Mouse (Mus musculus) olfactory bulb, adult 2 months (tissue): ENCODE results near the gene Ttc39a. TPM values are rescaled to one million over a fixed set of nuclear protein-coding genes. Genes with fewer than 3 reads are reported as not detected.

ENCODE experiments used
- H3K27ac ChIP-seq: fragments of 200-500 bp; 2 replicates; pipeline ENCODE4 v1.5.1; 2012; ENCODE audit warnings: low read depth, low read length; ENCODE audit not compliant: insufficient read depth
- H3K4me1 ChIP-seq: fragments of 200-500 bp; 2 replicates; pipeline ENCODE4 v1.6.1; 2012; ENCODE audit warnings: low read length; ENCODE audit not compliant: control insufficient read depth, insufficient read depth
- H3K4me3 ChIP-seq: fragments of 200-500 bp; 2 replicates; pipeline ENCODE4 v1.5.1; 2012; ENCODE audit warnings: mild to moderate bottlenecking, low read depth, low read length, moderate library complexity; ENCODE audit not compliant: insufficient read depth
- CTCF ChIP-seq: fragments of 200-500 bp; IDR thresholded peaks from 2 replicates; pipeline ENCODE4 v1.5.1; 2012; ENCODE audit warnings: low read depth, mild to moderate bottlenecking, low read length, moderate library complexity; ENCODE audit not compliant: insufficient read depth
- POLR2A ChIP-seq: fragments of 200-500 bp; IDR thresholded peaks from 2 replicates; pipeline ENCODE4 v1.6.1; 2012; ENCODE audit warnings: mild to moderate bottlenecking, low read depth, low read length, moderate library complexity; ENCODE audit not compliant: insufficient read depth
- WGBS: fragments of 180-500 bp; shearing (Covaris S2); methylation state at CpG from one replicate; pipeline ENCODE4 v1.1.7; 2018; 5-methylcytosine and 5-hydroxymethylcytosine counted together
- polyA plus RNA-seq: library from polyadenylated mRNA; stranded (reverse); fragments of >200 nt; gene quantifications from 2 replicates; pipeline ENCODE4 v1.2.4, GENCODE M21; 2012; ENCODE audit warnings: low replicate concordance; ENCODE audit not compliant: missing spikeins, insufficient read depth, insufficient read length

The Ttc39a gene
- polyA plus RNA-seq, 1 experiment: not detected

DNA sequence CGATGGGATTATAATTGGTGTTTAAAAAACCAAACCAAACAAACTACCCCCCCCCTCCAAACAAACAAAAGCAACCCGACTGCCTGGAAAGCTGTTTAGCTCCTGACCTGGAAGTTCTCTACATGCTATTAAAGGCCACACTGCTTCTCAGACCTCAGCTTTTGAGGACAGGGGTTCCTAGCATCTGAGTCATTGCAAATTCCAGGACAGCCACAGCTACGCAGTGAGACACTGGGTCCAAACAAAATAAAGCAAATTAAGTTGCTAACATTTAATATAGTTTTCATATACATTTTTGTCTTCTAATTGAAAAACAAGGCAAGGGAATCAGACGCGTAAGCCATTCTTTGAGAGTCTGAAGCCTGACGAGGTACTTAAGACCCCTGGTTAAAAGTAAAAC is 38.0 kb downstream of the Ttc39a start:
- no peak overlapping the region for H3K4me3 ChIP-seq
- no peak overlapping the region for H3K27ac ChIP-seq
- H3K4me1 ChIP-seq: peaks cover 5% of the 10 kb centered on the region
- WGBS: 53% methylated on average over 6 of the region's 6 CpGs
- TF ChIP-seq POLR2A: no peak

DNA sequence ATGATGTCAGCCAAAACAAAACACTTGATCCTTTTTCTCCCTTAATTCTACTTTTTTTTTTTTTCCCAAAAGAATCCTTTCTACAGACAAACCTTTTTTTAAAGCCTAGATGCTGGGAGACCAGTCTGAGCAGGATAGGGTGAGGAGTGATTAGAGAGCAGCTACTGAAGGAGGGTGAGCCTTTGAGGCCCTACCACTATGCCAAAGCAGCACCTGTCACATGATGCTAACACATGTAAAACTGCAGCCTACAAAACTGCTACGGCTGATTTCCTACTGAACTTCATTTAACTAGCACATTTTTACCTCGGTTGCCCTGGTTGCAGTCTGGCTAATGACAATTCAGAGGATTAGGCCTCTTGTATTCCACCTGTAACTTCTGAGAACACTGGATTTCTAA is 38.5 kb downstream of the Ttc39a start:
- Histone ChIP-seq H3K27ac (no peak overlapping the region), H3K4me3 (no peak overlapping the region), H3K4me1 (peaks cover 5% of the 10 kb centered on the region)
- 21% methylated on average over 2 of the region's 2 CpGs for WGBS
- TF ChIP-seq POLR2A (no peak), CTCF (no peak)

DNA sequence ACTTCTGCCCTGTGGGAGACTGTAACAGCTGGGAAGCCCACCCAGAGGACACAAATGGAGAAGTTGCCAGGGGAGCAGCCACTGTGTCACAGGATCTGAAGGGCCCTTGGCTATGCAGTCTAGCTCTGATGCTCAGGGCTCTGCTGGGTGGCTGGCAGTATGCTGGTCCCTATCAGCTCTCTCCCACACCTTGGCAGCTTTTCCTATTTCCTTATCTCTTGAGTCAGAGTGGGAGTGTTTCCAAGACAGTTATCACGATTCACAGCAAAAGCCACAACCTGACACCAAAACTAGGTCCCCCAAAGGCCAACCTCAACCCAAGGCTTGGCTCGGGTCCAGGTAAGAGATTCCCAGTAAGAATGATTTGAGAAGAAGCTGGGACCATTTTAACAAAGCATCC is 39.0 kb downstream of the Ttc39a start:
- H3K4me3 ChIP-seq: no peak overlapping the region
- WGBS: 50% methylated on average over 2 of the region's 2 CpGs
- TF ChIP-seq CTCF: no peak
- TF ChIP-seq POLR2A: no peak
- H3K27ac ChIP-seq: no peak overlapping the region
- peaks cover 5% of the 10 kb centered on the region for H3K4me1 ChIP-seq

DNA sequence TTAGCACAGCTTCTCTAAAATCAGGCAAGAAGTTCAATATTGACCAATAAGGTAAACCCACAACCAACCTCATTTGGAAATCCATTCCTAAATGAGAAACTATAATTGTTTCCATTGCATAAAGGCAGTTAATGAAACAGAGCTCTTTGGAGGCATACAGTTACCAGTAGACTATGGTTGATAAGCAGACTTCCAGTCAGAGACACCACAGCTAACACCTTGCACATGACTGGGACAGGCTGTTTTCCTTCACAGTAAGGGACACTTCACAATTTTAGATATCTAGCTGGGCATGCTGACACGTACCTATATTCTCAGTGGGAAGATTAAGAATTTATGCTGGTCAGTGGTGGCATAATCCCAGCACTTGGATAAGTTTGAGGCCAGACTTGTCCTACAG is 39.5 kb downstream of the Ttc39a start:
- no peak for TF ChIP-seq POLR2A
- TF ChIP-seq CTCF: no peak
- peaks cover 5% of the 10 kb centered on the region for H3K4me1 ChIP-seq
- H3K27ac ChIP-seq: no peak overlapping the region
- H3K4me3 ChIP-seq: no peak overlapping the region
- 93% methylated on average over 1 of the region's 1 CpGs for WGBS

DNA sequence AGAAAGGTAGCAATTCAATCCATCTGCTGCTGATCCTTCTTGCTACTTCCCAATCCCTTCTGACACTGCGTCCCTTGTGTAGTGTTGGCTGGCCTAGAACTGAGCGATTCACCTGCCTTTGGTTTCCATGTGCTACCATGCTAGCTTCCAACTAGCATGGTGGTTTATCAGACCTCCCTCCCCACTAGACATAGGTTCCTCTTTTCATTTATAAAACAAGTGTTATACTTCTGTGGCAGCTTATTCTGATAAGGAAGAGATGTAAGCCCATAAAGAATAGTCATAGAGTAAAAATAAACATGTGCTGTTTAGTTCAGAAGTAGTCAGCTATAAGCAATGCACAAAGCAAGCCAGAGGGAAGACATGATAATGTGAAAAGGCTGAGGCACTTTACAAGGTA is 42.1 kb downstream of the Ttc39a start:
- WGBS: 97% methylated on average over 2 of the region's 2 CpGs
- TF ChIP-seq POLR2A (no peak), CTCF (no peak)
- Histone ChIP-seq H3K27ac (no peak overlapping the region), H3K4me3 (no peak overlapping the region), H3K4me1 (peaks cover 5% of the 10 kb centered on the region)

DNA sequence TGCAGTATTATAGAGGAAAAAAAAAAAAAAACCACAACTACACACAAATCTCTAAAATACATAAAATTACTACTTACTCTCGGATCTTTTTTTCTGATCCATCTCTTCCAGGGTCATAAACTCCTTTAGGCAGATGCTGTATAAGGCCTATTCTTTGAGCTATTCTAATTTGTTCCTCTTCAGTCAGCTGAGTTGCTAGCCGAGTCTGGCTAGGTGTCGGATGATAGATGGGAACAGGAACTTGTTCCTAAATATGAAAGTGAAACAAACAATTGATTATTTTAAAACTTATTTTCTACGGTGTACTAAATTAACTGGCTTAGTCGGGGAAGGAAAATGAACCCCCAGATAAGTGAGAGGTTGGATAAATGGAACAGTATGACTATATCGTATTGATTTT is 50.4 kb downstream of the Ttc39a start:
- WGBS: 89% methylated on average over 6 of the region's 6 CpGs
- H3K27ac ChIP-seq: no peak overlapping the region
- TF ChIP-seq POLR2A (no peak), CTCF (no peak)

DNA sequence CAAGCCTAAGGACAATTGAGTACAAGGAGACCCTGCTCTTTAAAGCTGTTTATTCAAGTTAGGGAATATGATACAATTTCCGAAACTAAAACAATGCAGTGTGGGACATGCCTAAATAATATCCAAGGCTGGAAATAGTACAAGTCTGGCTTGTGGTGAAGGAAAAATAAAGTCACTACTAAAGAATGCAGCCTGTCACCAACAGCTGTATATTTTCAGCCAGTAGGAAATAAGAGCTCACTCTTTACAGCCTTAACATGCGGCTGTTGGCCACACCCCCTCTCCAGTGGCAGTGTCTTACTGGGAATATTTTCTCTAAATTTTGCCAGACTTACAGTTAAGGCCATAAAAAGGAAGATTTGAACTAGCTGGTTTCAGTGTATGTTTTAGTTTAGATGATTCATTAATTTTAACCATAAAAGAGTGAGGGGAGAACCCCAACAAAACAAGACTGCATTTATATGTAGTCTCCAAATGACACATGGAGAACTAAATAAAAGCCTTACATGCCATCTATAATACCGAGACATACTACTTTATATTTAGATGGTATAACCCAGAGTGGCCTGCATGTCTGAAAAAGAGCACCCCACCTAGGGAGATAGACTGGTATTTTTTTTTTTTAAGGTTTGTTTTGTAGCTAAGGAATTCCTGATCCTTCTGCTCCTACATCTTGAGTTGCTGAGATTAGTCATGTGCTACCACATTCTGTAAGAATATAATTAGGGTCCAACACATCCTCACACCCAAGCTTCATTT is 54.2 kb downstream of the Ttc39a start:
- WGBS: 60% methylated on average over 3 of the region's 3 CpGs
- Histone ChIP-seq H3K4me3 (no peak overlapping the region), H3K4me1 (no peaks in the 10 kb centered on the region), H3K27ac (no peak overlapping the region)
- TF ChIP-seq CTCF (no peak), POLR2A (no peak)

More for the DNA sequence above, 50.4 kb downstream of the Ttc39a start:
- Histone ChIP-seq H3K4me3 (no peak overlapping the region), H3K4me1 (no peaks in the 10 kb centered on the region)

DNA sequence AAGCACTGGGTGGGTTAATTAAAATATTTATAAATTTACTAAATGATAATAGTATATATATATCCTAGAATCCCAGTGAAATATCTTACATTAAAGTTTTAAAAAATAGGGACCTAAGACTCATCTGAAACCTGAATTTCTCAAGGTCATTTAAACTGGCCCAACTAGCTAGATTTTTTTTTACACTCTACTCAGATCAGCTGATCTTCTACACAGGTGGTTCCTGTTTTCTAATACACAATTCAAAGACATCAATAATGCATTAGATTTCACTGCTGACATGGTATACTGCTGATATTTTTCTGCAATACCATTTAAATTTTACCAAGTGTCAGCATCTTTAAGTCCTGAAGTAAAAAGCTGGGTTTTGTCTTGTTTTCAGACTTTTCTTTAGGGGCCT is 57.5 kb downstream of the Ttc39a start:
- H3K4me1 ChIP-seq: no peaks in the 10 kb centered on the region
- TF ChIP-seq POLR2A (no peak), CTCF (no peak)
- H3K4me3 ChIP-seq: no peak overlapping the region
- no peak overlapping the region for H3K27ac ChIP-seq

DNA sequence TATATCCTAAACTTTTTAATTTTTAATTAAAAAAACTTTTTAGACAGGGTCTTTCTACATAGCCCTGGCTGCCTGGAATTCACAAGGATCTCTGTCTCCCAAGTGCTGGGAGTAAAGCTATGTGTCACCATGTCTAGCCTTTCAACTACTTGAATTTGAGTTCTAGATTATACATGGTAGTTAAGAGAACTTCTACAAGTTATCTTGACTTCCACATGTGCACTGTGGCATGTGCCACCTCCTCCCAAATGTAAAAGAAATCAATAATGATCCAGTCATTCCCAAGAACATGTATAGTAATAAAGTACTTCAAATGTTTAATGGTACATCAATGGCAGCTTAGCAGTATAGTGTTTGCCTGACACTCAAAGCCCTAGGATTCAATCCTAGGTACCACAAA is 61.3 kb downstream of the Ttc39a start:
- no peak overlapping the region for H3K27ac ChIP-seq
- TF ChIP-seq POLR2A (no peak), CTCF (no peak)
- no peak overlapping the region for H3K4me3 ChIP-seq
- H3K4me1 ChIP-seq: no peaks in the 10 kb centered on the region

DNA sequence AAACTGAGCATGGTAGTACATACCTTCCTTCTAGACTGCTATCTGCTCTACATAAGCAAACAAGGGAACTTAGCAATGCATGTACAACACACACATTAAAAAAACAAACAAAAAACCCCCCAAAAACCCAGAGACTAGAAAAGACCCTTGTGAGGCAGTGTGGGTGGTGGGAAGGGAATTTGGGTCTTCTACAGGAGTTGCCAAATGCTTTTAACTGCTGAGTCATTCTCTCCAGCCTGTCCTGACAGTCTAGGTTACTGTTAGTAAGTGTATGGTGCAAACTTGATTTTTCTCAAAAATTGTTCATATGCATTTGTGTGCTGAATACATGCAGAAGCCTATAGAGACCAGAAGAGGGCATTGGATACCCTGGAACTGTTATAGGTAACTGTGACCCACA is 65.2 kb downstream of the Ttc39a start:
- Histone ChIP-seq H3K4me1 (no peaks in the 10 kb centered on the region), H3K4me3 (no peak overlapping the region), H3K27ac (no peak overlapping the region)
- TF ChIP-seq CTCF (no peak), POLR2A (no peak)
